Mouse (Mus musculus) small intestine, adult 2 months (tissue): ENCODE data around the gene Tmeff1.

Source experiments
- CTCF ChIP-seq: fragments of 200-500 bp; IDR thresholded peaks from 2 replicates; pipeline ENCODE4 v1.5.1; 2012; ENCODE audit warnings: low read depth, mild to moderate bottlenecking, control low read depth, inconsistent platforms, low read length, moderate library complexity, mixed read lengths; ENCODE audit not compliant: insufficient replicate concordance, insufficient read length; ENCODE audit errors: extremely low read depth
- POLR2A ChIP-seq: fragments of 200-500 bp; IDR thresholded peaks from 2 replicates; pipeline ENCODE4 v1.6.1; 2012; ENCODE audit warnings: low read depth, mild to moderate bottlenecking, control low read depth, inconsistent platforms, low read length, moderate library complexity

GRCm38 (mm10) chr4:48650617-48651360, 65.8 kb downstream of the Tmeff1 start:
- TF ChIP-seq POLR2A: no peak
- TF ChIP-seq CTCF: no peak
